Mouse (Mus musculus) liver, postnatal 0 days (tissue): Measurements from ENCODE around the gene Glp2r.

Experiments used
- CTCF ChIP-seq: sonication (generic); IDR thresholded peaks from 2 replicates; pipeline ENCODE4 v1.5.1; 2016; ENCODE audit warnings: antibody characterized with exemption, low read depth
- EP300 ChIP-seq: IDR thresholded peaks from 2 replicates; pipeline ENCODE4 v1.6.1; 2016; ENCODE audit warnings: antibody characterized with exemption, low read depth, mild to moderate bottlenecking

- no peak for TF ChIP-seq CTCF
- no peak for TF ChIP-seq EP300
Measured at GRCm38 (mm10) chr11:67633620-67634229, 137.2 kb downstream of the Glp2r start.
